Mouse (Mus musculus): ENCODE data around the gene Baiap3.
A peak's percentile ranks its signal among the peaks of the same experiment; 100 is the strongest.

- TF ChIP-seq CTCF (IDR thresholded peaks at IDR 0.05): peak; percentile 69
- TF ChIP-seq POLR2A (IDR thresholded peaks at IDR 0.05; ENCODE audit: insufficient read depth, low read depth, low read length): no peak
- no peak for TF ChIP-seq EP300 (IDR thresholded peaks at IDR 0.05; ENCODE audit: insufficient read depth, low read depth, low read length)
Measured at GRCm38 (mm10) chr17:25264453-25264852, 8.3 kb upstream of the Baiap3 start.

Measured in heart, adult 2 months (tissue).